Mouse (Mus musculus) adrenal gland, adult 2 months (tissue): ENCODE measurements around the gene Olfr1043. TPM values are rescaled to one million over a fixed set of nuclear protein-coding genes. Genes with fewer than 3 reads are reported as not detected.
"Not testable (repeated sequence)": the region's sequence is repeated elsewhere in the genome, so short reads cannot be mapped to it uniquely, and the experiment has no call there.

Experiments used
- DNase-seq: peaks from one replicate; pipeline ENCODE4 v3.0.0; 2021
- long read RNA-seq: library from polyadenylated mRNA; stranded (forward); transcript quantifications from one replicate; pipeline ENCODE4 v2.0.0, GENCODE M21; 2021
- polyA plus RNA-seq: library from polyadenylated mRNA; depleted of rRNA; stranded (reverse); fragments of >200 nt; gene quantifications from 2 replicates; pipeline ENCODE4 v1.2.3, GENCODE M21; 2012; rRNA removed
- total RNA-seq, 2 experiments: library from RNA; stranded (reverse); gene quantifications; 2 replicates each; pipeline ENCODE4 v1.2.3; 2021

Olfr1043 gene
- total RNA-seq (not detected), polyA plus RNA-seq (not detected in 2 replicates)
- long read RNA-seq: 0 reads

GRCm38 (mm10) chr2:86167422-86167821 is at the start of gene Olfr1043:
Olfr1043 (minus strand) TSS chr2:86167522.
- no peak for DNase-seq

GRCm38 (mm10) chr2:86202909-86203308 is 35.6 kb upstream of the Olfr1043 start, which contains the start of gene Olfr1045:
Olfr1045 (minus strand) TSS chr2:86203009.
- DNase-seq: no peak

- DNase-seq: no peak
Measured at GRCm38 (mm10) chr2:86195863-86196262, 28.5 kb upstream of the Olfr1043 start.

GRCm38 (mm10) chr2:86185583-86185982 is 18.3 kb upstream of the Olfr1043 start, which contains the start of gene Olfr52:
Olfr52 (minus strand) TSS chr2:86185683.
- DNase-seq: no peak

- DNase-seq: no peak
Measured at GRCm38 (mm10) chr2:86179950-86180349, 12.6 kb upstream of the Olfr1043 start.

- no peak for DNase-seq
Measured at GRCm38 (mm10) chr2:86177720-86178119, 10.4 kb upstream of the Olfr1043 start, which contains the start of gene Olfr1044. Olfr1044 (minus strand) TSS chr2:86177820.

- DNase-seq: not testable (repeated sequence)
Measured at GRCm38 (mm10) chr2:86175422-86175821, 8.1 kb upstream of the Olfr1043 start.

- DNase-seq: no peak
Measured at GRCm38 (mm10) chr2:86161738-86162137, 5.6 kb downstream of the Olfr1043 start, which contains the start of gene Olfr1042. Olfr1042 (minus strand) TSS chr2:86161838.

- no peak for DNase-seq
Measured at GRCm38 (mm10) chr2:86146632-86147031, 20.7 kb downstream of the Olfr1043 start, which contains the start of gene Olfr1040. Olfr1040 (minus strand) TSS chr2:86146732.

- DNase-seq: no peak
Measured at GRCm38 (mm10) chr2:86135828-86136227, 31.5 kb downstream of the Olfr1043 start, which contains the start of gene Olfr1039. Olfr1039 (minus strand) TSS chr2:86135928.

Other genes with a start within 250 kb of the Olfr1043 start
- not detected for gene Olfr1026, start 246.0 kb downstream of the Olfr1043 start, total RNA-seq
- not detected in 2 replicates for gene Olfr1026, start 246.0 kb downstream of the Olfr1043 start, polyA plus RNA-seq
- gene Olfr1028, start 217.1 kb downstream of the Olfr1043 start, total RNA-seq: not detected
- gene Olfr1028, start 217.1 kb downstream of the Olfr1043 start, polyA plus RNA-seq: not detected in 2 replicates
- gene Olfr1029, start 193.6 kb downstream of the Olfr1043 start, total RNA-seq: not detected
- gene Olfr1029, start 193.6 kb downstream of the Olfr1043 start, polyA plus RNA-seq: 0.09 TPM in 1 of 2 replicates, not detected in the other
- gene Olfr1030, start 188.2 kb downstream of the Olfr1043 start, total RNA-seq: under 1 TPM in 1 of 2 experiments, not detected in 1; 0.09 TPM
- gene Olfr1030, start 188.2 kb downstream of the Olfr1043 start, polyA plus RNA-seq: not detected in 2 replicates
- gene Olfr1031, start 177.2 kb downstream of the Olfr1043 start, total RNA-seq: not detected
- not detected in 2 replicates for gene Olfr1031, start 177.2 kb downstream of the Olfr1043 start, polyA plus RNA-seq
- not detected for gene Olfr1032, start 162.0 kb downstream of the Olfr1043 start, total RNA-seq
- gene Olfr1032, start 162.0 kb downstream of the Olfr1043 start, polyA plus RNA-seq: not detected in 2 replicates
- gene Olfr1033, start 146.9 kb downstream of the Olfr1043 start, total RNA-seq: 1 to 10 TPM; 3.4 to 4.4 TPM
- gene Olfr1033, start 146.9 kb downstream of the Olfr1043 start, polyA plus RNA-seq: 0.19 and 0.42 TPM in 2 replicates
- under 1 TPM; 0.10 to 0.52 TPM for gene Olfr1034, start 121.7 kb downstream of the Olfr1043 start, total RNA-seq
- gene Olfr1034, start 121.7 kb downstream of the Olfr1043 start, polyA plus RNA-seq: 0.07 TPM in 2 replicates
- not detected for gene Olfr1036, start 93.5 kb downstream of the Olfr1043 start, total RNA-seq
- gene Olfr1036, start 93.5 kb downstream of the Olfr1043 start, polyA plus RNA-seq: not detected in 2 replicates
- gene Olfr1037, start 80.1 kb downstream of the Olfr1043 start, total RNA-seq: not detected
- gene Olfr1037, start 80.1 kb downstream of the Olfr1043 start, polyA plus RNA-seq: not detected in 2 replicates
- gene Olfr1039, start 31.6 kb downstream of the Olfr1043 start, total RNA-seq: not detected
- gene Olfr1039, start 31.6 kb downstream of the Olfr1043 start, polyA plus RNA-seq: not detected in 2 replicates
- gene Olfr1040, start 20.8 kb downstream of the Olfr1043 start, total RNA-seq: not detected
- not detected in 2 replicates for gene Olfr1040, start 20.8 kb downstream of the Olfr1043 start, polyA plus RNA-seq
- not detected for gene Olfr1042, start 5.7 kb downstream of the Olfr1043 start, total RNA-seq
- gene Olfr1042, start 5.7 kb downstream of the Olfr1043 start, polyA plus RNA-seq: not detected in 2 replicates
- gene Olfr1044, start 10.3 kb upstream of the Olfr1043 start, total RNA-seq: not detected
- not detected in 2 replicates for gene Olfr1044, start 10.3 kb upstream of the Olfr1043 start, polyA plus RNA-seq
- gene Olfr52, start 18.2 kb upstream of the Olfr1043 start, total RNA-seq: not detected
- gene Olfr52, start 18.2 kb upstream of the Olfr1043 start, polyA plus RNA-seq: not detected in 2 replicates
- gene Olfr1045, start 35.5 kb upstream of the Olfr1043 start, total RNA-seq: not detected
- not detected in 2 replicates for gene Olfr1045, start 35.5 kb upstream of the Olfr1043 start, polyA plus RNA-seq
- not detected for gene Olfr1046, start 51.8 kb upstream of the Olfr1043 start, total RNA-seq
- gene Olfr1046, start 51.8 kb upstream of the Olfr1043 start, polyA plus RNA-seq: not detected in 2 replicates
- not detected for gene Olfr1047, start 63.9 kb upstream of the Olfr1043 start, total RNA-seq
- gene Olfr1047, start 63.9 kb upstream of the Olfr1043 start, polyA plus RNA-seq: not detected in 2 replicates
- not detected for gene Olfr1048, start 72.8 kb upstream of the Olfr1043 start, total RNA-seq
- not detected in 2 replicates for gene Olfr1048, start 72.8 kb upstream of the Olfr1043 start, polyA plus RNA-seq
- not detected for gene Olfr1049, start 90.8 kb upstream of the Olfr1043 start, total RNA-seq
- gene Olfr1049, start 90.8 kb upstream of the Olfr1043 start, polyA plus RNA-seq: not detected in 2 replicates
- gene Olfr1051, start 111.6 kb upstream of the Olfr1043 start, total RNA-seq: not detected
- not detected in 2 replicates for gene Olfr1051, start 111.6 kb upstream of the Olfr1043 start, polyA plus RNA-seq
- gene Olfr1052, start 124.9 kb upstream of the Olfr1043 start, total RNA-seq: not detected
- not detected in 2 replicates for gene Olfr1052, start 124.9 kb upstream of the Olfr1043 start, polyA plus RNA-seq
- not detected for gene Olfr1053, start 147.8 kb upstream of the Olfr1043 start, total RNA-seq
- gene Olfr1053, start 147.8 kb upstream of the Olfr1043 start, polyA plus RNA-seq: not detected in 2 replicates
- gene Olfr1054, start 167.9 kb upstream of the Olfr1043 start, total RNA-seq: not detected
- not detected in 2 replicates for gene Olfr1054, start 167.9 kb upstream of the Olfr1043 start, polyA plus RNA-seq
- gene Olfr1055, start 182.8 kb upstream of the Olfr1043 start, total RNA-seq: not detected
- gene Olfr1055, start 182.8 kb upstream of the Olfr1043 start, polyA plus RNA-seq: not detected in 2 replicates
- not detected for gene Olfr1056, start 194.9 kb upstream of the Olfr1043 start, total RNA-seq
- gene Olfr1056, start 194.9 kb upstream of the Olfr1043 start, polyA plus RNA-seq: not detected in 2 replicates
- gene Olfr1057, start 210.9 kb upstream of the Olfr1043 start, total RNA-seq: not detected
- not detected in 2 replicates for gene Olfr1057, start 210.9 kb upstream of the Olfr1043 start, polyA plus RNA-seq
- not detected for gene Olfr1058, start 221.0 kb upstream of the Olfr1043 start, total RNA-seq
- gene Olfr1058, start 221.0 kb upstream of the Olfr1043 start, polyA plus RNA-seq: not detected in 2 replicates
- not detected for gene Olfr1061, start 246.5 kb upstream of the Olfr1043 start, total RNA-seq
- gene Olfr1061, start 246.5 kb upstream of the Olfr1043 start, polyA plus RNA-seq: not detected in 2 replicates